Mouse (Mus musculus) heart, adult 2 months (tissue): ENCODE results near the gene Txnrd1. TPM values are rescaled to one million over a fixed set of nuclear protein-coding genes. Genes with fewer than 3 reads are reported as not detected.

Experiments used
- DNase-seq, 2 experiments: peaks; one replicate each; pipeline ENCODE4 v3.0.0; 2021
- H3K27ac ChIP-seq: fragments of 200-600 bp; 2 replicates; pipeline ENCODE4 v1.8.1; 2022
- H3K27me3 ChIP-seq: fragments of 200-500 bp; 2 replicates; pipeline ENCODE4 v1.6.1; 2012; ENCODE audit warnings: mild to moderate bottlenecking, low read length, inconsistent platforms, mixed read lengths; ENCODE audit not compliant: control insufficient read depth, insufficient read depth
- H3K36me3 ChIP-seq: fragments of 200-500 bp; 2 replicates; pipeline ENCODE4 v1.6.1; 2012; ENCODE audit warnings: low read length, inconsistent platforms; ENCODE audit not compliant: control insufficient read depth, insufficient read depth
- H3K4me1 ChIP-seq: fragments of 200-500 bp; 2 replicates; pipeline ENCODE4 v1.6.1; 2011; ENCODE audit warnings: low read length; ENCODE audit not compliant: control insufficient read depth, insufficient read depth
- H3K4me3 ChIP-seq: fragments of 200-600 bp; 2 replicates; pipeline ENCODE4 v1.8.1; 2022
- H3K79me2 ChIP-seq: fragments of 200-500 bp; replicated peaks from 2 replicates; pipeline ENCODE4 v1.6.1; 2012; ENCODE audit warnings: mild to moderate bottlenecking, inconsistent platforms, low read length, moderate library complexity, mixed read lengths; ENCODE audit not compliant: control insufficient read depth, insufficient read depth
- H3K9ac ChIP-seq: fragments of 200-500 bp; 2 replicates; pipeline ENCODE4 v1.6.1; 2012; ENCODE audit warnings: low read depth, mild to moderate bottlenecking, control low read depth, inconsistent platforms, low read length, mixed read lengths
- CTCF ChIP-seq: fragments of 200-600 bp; IDR thresholded peaks from 2 replicates; pipeline ENCODE4 v1.8.1; 2022; ENCODE audit warnings: antibody characterized with exemption, mild to moderate bottlenecking, moderate library complexity
- EP300 ChIP-seq: fragments of 200-500 bp; IDR thresholded peaks from 2 replicates; pipeline ENCODE4 v1.6.1; 2011; ENCODE audit warnings: low read depth, low read length, control low read depth; ENCODE audit not compliant: insufficient read depth
- POLR2A ChIP-seq: fragments of 200-500 bp; IDR thresholded peaks from 2 replicates; pipeline ENCODE4 v1.6.1; 2011; ENCODE audit warnings: mild to moderate bottlenecking, low read depth, low read length, control low read depth; ENCODE audit not compliant: insufficient read depth
- WGBS: fragments of 180-500 bp; shearing (Covaris S2); methylation state at CpG from one replicate; pipeline ENCODE4 v1.1.7; 2018; 5-methylcytosine and 5-hydroxymethylcytosine counted together
- intact Hi-C: fragments of 180-260 bp; cut with DNase I; formaldehyde crosslinking; loops from one replicate; pipeline ENCODE4 v1.15.1; 2025
- polyA plus RNA-seq: library from polyadenylated mRNA; depleted of rRNA; stranded (reverse); fragments of >200 nt; gene quantifications from 2 replicates; pipeline ENCODE4 v1.2.3, GENCODE M21; 2012
- total RNA-seq, 2 experiments: library from RNA; stranded (reverse); gene quantifications; 2 replicates each; pipeline ENCODE4 v1.2.3; 2021

The Txnrd1 gene
- total and polyA plus RNA-seq, 3 experiments, result 21.3 to 61.1 (median 56.8) TPM

DNA sequence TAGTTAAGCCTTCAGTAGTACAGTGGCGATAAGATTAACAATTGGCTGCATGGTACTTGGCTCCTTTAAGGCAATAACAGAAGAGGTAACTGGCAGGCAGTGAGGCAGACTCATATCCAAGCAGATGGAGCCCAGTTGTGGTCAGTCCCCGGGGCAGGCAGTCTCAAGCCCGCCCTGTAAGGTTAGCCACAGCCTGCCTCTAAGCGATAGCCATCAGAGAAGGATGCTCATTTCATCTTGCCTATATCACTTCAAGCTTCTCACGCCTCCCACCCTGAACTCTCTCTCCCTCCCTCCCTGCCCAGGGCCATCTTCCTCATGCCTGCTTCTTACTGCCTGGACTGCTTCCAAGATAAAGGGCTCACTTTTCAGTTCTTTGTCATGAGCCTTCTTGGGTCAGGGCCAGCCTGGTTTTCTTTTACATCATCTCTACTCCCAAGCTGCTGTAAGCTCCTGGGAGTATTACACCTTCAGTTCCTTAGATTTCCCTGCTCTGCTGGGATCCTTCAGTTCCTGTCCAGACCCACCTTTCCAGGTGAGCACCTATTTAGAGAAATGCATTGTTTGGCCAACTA lies 29.4 kb downstream of the Txnrd1 start:
- no peak for DNase-seq
- H3K36me3 ChIP-seq, result 0 out of 2 replicates have a peak, but pooled peaks cover 2% of the 10 kb centered on the region
- peaks cover 6% of the 10 kb centered on the region for H3K4me1 ChIP-seq
- no peak overlapping the region for H3K9ac ChIP-seq
- no peak for TF ChIP-seq POLR2A
- TF ChIP-seq EP300, result no peak
- TF ChIP-seq CTCF, result no peak
- H3K4me3 ChIP-seq, result no peak overlapping the region
- WGBS, result 61% methylated on average over 5 of the region's 5 CpGs
- intact Hi-C loops, result no loop called here
- no peak overlapping the region for H3K27ac ChIP-seq
- H3K27me3 ChIP-seq, result no peaks in the 10 kb centered on the region
- H3K79me2 ChIP-seq, result 0 out of 2 replicates have a peak, but pooled peaks cover 1% of the 10 kb centered on the region

DNA sequence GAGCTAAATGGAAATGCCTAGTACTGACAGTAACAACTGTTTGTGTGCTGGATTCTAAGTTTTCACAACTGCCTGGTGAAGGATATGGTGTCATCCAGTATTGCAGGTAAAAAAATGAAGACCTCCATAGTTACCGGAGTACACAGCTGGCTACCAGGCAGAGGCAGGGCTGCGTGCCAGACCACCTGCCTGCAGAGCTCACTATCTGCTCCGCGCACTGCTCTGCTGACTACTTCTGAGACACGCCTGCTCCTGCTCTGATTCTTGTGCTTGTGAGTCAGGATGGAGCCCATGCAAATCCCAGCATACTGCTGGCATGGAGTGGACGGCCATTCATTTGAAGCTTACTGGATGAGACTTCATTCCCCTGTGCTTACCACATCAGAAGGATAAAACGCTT lies 30.1 kb downstream of the Txnrd1 start:
- Histone ChIP-seq H3K79me2 (0 out of 2 replicates have a peak, but pooled peaks cover 1% of the 10 kb centered on the region), H3K4me3 (no peak overlapping the region), H3K27me3 (no peaks in the 10 kb centered on the region), H3K27ac (no peak overlapping the region), H3K9ac (no peak overlapping the region), H3K36me3 (0 out of 2 replicates have a peak, but pooled peaks cover 2% of the 10 kb centered on the region), H3K4me1 (peaks cover 6% of the 10 kb centered on the region)
- TF ChIP-seq CTCF, result no peak
- TF ChIP-seq EP300, result no peak
- TF ChIP-seq POLR2A, result no peak
- 81% methylated on average over 7 of the region's 7 CpGs for WGBS
- DNase-seq, result no peak
- intact Hi-C loops, result no loop called here

DNA sequence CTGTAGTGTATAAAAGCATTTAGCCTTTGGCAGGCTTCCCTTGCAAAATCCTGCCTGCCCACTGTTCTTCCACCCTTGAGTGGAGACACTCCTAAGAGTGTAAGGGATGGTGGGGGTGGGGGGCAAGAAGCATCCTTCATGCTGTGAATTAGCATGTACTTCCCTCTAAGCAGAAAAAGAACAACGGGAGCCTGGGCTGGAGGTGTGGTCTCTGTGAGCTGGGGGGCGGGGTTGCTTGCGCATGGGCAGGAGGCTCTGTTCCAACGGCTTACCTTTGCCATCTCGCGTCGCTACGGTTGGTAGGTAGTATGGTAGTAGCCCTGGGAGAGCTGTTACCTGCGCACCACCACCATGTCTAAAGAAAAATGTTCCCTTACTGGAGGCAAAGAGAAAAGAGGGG lies 32.6 kb downstream of the Txnrd1 start, which contains the start of gene Eid3:
TSS of gene Eid3 (plus strand) at position 271 of the 400 bp plus-strand sequence.
- no peak for DNase-seq
- intact Hi-C loops, result no loop called here
- H3K9ac ChIP-seq, result no peak within 1 kb of the TSS
- peaks cover 3% of the 10 kb centered on the region; the same call in 1 of the 2 replicates for H3K79me2 ChIP-seq
- H3K4me1 ChIP-seq, result peaks cover 3% of the 10 kb centered on the region; the same call in 1 of the 2 replicates
- no peak within 1 kb of the TSS for H3K27ac ChIP-seq
- no peak within 1 kb of the TSS for H3K4me3 ChIP-seq
- no peaks in the 10 kb centered on the region for H3K27me3 ChIP-seq
- TF ChIP-seq CTCF, result no peak
- no peak for TF ChIP-seq POLR2A
- no peak for TF ChIP-seq EP300
- 76% methylated on average over 9 of the region's 9 CpGs for WGBS
- H3K36me3 ChIP-seq, result 0 out of 2 replicates have a peak, but pooled peaks cover 2% of the 10 kb centered on the region

GRCm38 (mm10) chr10:82866832-82867231 lies 33.1 kb downstream of the Txnrd1 start:
- intact Hi-C loops, result no loop called here
- H3K36me3 ChIP-seq, result 0 out of 2 replicates have a peak, but pooled peaks cover 2% of the 10 kb centered on the region

DNA sequence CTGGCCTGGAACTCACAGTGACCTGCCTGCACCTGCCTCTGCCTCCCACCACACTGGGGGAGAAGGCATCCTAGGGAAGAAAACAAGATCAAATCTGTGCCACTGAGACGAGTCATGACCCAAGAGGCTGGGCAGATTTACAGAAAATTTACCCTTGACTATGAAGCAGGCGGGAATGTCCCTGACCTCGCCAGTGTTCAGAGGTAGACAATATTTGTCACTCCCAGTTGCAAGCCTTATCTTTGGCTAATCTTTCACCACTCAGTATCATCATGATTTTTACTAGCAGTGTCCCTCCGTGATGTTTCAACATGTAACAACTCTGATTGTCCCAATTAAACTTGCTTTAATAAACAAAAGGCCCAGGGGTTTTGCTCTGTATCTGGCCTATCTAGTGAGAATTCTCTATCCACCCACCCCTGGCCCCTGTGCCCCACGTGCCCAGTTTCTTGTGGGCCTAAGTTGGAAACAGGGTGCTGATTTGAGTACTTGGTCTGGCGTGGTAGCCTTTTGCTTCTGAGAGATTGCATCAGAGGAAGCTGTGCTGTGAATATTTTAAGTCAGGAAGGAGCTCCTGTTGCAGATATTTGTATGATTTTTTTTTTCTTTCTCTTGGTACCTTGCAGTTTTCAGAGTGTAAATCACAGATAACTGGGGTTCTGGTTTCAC lies 34.8 kb downstream of the Txnrd1 start:
- no peak overlapping the region for H3K4me3 ChIP-seq
- intact Hi-C loops, result no loop called here
- no peaks in the 10 kb centered on the region for H3K27me3 ChIP-seq
- H3K79me2 ChIP-seq, result peaks cover 3% of the 10 kb centered on the region; the same call in 1 of the 2 replicates
- H3K4me1 ChIP-seq, result peaks cover 2% of the 10 kb centered on the region; the same call in 1 of the 2 replicates
- H3K36me3 ChIP-seq, result 0 out of 2 replicates have a peak, but pooled peaks cover 2% of the 10 kb centered on the region
- DNase-seq, result no peak
- 63% methylated on average over 6 of the region's 6 CpGs for WGBS
- TF ChIP-seq EP300, result no peak
- no peak for TF ChIP-seq POLR2A
- no peak for TF ChIP-seq CTCF
- no peak overlapping the region for H3K27ac ChIP-seq
- no peak overlapping the region for H3K9ac ChIP-seq

More at GRCm38 (mm10) chr10:82866832-82867231, 33.1 kb downstream of the Txnrd1 start:
- Histone ChIP-seq H3K79me2 (peaks cover 3% of the 10 kb centered on the region; the same call in 1 of the 2 replicates), H3K27me3 (no peaks in the 10 kb centered on the region), H3K9ac (no peak overlapping the region), H3K4me1 (peaks cover 3% of the 10 kb centered on the region; the same call in 1 of the 2 replicates), H3K27ac (no peak overlapping the region), H3K4me3 (no peak overlapping the region)
- WGBS, result 89% methylated on average over 18 of the region's 18 CpGs
- TF ChIP-seq POLR2A (no peak), CTCF (no peak)
- DNase-seq, result no peak

GRCm38 (mm10) chr10:82875446-82875845 lies 41.7 kb downstream of the Txnrd1 start:
- Histone ChIP-seq H3K9ac (no peak overlapping the region), H3K79me2 (no peaks in the 10 kb centered on the region), H3K27ac (no peak overlapping the region), H3K27me3 (no peaks in the 10 kb centered on the region), H3K4me3 (no peak overlapping the region), H3K36me3 (no peaks in the 10 kb centered on the region), H3K4me1 (no peaks in the 10 kb centered on the region)
- no peak for DNase-seq
- intact Hi-C loops, result no loop called here
- TF ChIP-seq POLR2A, result no peak
- TF ChIP-seq CTCF, result no peak
- TF ChIP-seq EP300, result no peak
- WGBS, result 76% methylated on average over 10 of the region's 10 CpGs
